In the genomic region with DNA sequence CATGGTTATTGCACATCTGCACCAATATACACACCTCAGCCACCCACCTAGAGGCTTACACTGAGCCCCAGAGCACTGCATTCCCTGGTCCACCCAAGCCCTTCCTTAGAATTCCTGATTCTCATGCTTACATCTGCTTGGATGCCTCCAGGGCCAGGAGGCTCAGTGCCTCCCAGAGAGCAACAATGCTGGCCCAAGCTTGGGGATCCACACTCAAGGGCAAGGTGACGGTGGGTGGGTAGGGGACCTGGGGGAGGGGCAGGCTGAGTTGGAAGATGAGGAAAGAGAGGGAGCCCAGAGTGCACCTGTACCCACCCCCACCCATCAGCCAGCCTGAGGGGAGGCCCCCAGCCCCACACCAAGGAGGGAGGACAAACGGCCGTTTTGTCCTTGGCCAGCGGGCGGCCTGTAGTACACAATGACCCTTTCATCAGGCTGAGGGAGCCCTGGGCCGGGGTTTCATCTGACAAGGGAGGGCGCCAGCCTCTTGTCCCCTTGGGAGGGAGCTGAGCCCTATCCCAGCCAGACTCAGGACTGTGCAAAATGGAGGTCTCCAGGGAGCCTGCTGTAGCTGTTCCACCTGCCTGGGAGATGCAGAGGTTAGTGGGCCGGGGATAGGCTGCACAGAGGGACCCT, we compare ENCODE assay signal across 12 mouse cellular contexts. TPM values are rescaled to one million over a fixed set of nuclear protein-coding genes. Genes with fewer than 3 reads are reported as not detected.
DNase-seq lines count a peak whose midpoint lies in the region; ATAC-seq and TF ChIP-seq lines count a peak whose summit lies in the region.
"Had no signal": no experiment of that assay in that cellular context is flagged by ENCODE, and none has a peak within 500 bp of the region (broad histone marks: within the 10 kb centered on the region; RNA-seq: fewer than 3 reads in every experiment).

No protein-coding gene starts in this region.

- no peak overlapping the region for H3K4me2 ChIP-seq in hindbrain, embryonic 16.5 days (ENCODE audit: low read length)
- H3K4me2 ChIP-seq in neural tube, embryonic 14.5 days (ENCODE audit: low read depth, low read length), result no peak overlapping the region
- H3K4me2 ChIP-seq in liver, embryonic 11.5 days, result no peak overlapping the region
- H3K4me2 ChIP-seq: heart, embryonic 13.5 days had no signal

- ATAC-seq in hindbrain, embryonic 16.5 days, result peak; percentile 57
- ATAC-seq in neural tube, embryonic 14.5 days (ENCODE audit: low read depth), result 0 out of 2 replicates have a peak, but pooled peaks have one; percentile 8
- no peak for ATAC-seq in liver, embryonic 11.5 days (replicated peaks; ENCODE audit: low FRiP score)

- no peaks in the 10 kb centered on the region for H3K36me3 ChIP-seq in embryonic facial prominence, embryonic 10.5 days (replicated peaks)
- no peaks in the 10 kb centered on the region for H3K36me3 ChIP-seq in hindbrain, embryonic 16.5 days (ENCODE audit: control insufficient read depth, insufficient read depth, low read length)
- H3K36me3 ChIP-seq in neural tube, embryonic 14.5 days (ENCODE audit: control insufficient read depth, insufficient read depth, low read length), result no peaks in the 10 kb centered on the region
- no peaks in the 10 kb centered on the region for H3K36me3 ChIP-seq in liver, embryonic 11.5 days (ENCODE audit: control insufficient read depth, insufficient read depth, low read length)
- H3K36me3 ChIP-seq: heart, embryonic 13.5 days; limb, embryonic 10.5 days had no signal

- peaks cover 68% of the 10 kb centered on the region for H3K4me1 ChIP-seq in embryonic facial prominence, embryonic 10.5 days
- H3K4me1 ChIP-seq in hindbrain, embryonic 16.5 days (ENCODE audit: control insufficient read depth, insufficient read depth, low read depth, low read length), result peaks cover 21% of the 10 kb centered on the region
- H3K4me1 ChIP-seq in neural tube, embryonic 14.5 days (ENCODE audit: control insufficient read depth, insufficient read depth, low read length), result peaks cover 20% of the 10 kb centered on the region
- H3K4me1 ChIP-seq in liver, embryonic 11.5 days (replicated peaks; ENCODE audit: control insufficient read depth, insufficient read depth, low read length), result 0 out of 2 replicates have a peak, but pooled peaks cover 3% of the 10 kb centered on the region

- no peak overlapping the region for H3K4me3 ChIP-seq in left cerebral cortex, adult 2 months
- H3K4me3 ChIP-seq in embryonic facial prominence, embryonic 10.5 days, result no peak overlapping the region
- H3K4me3 ChIP-seq in hindbrain, embryonic 16.5 days (ENCODE audit: low read length), result no peak overlapping the region
- H3K4me3 ChIP-seq in neural tube, embryonic 14.5 days (ENCODE audit: low read depth, low read length), result no peak overlapping the region
- H3K4me3 ChIP-seq in liver, embryonic 11.5 days (ENCODE audit: low read depth, low read length), result no peak overlapping the region
- H3K4me3 ChIP-seq: heart, embryonic 13.5 days; limb, embryonic 10.5 days had no signal

- no peak for TF ChIP-seq CTCF in left cerebral cortex, adult 2 months (IDR thresholded peaks at IDR 0.05)

- peaks cover 87% of the 10 kb centered on the region for H3K27me3 ChIP-seq in embryonic facial prominence, embryonic 10.5 days (replicated peaks; ENCODE audit: low read depth, poor library complexity, severe bottlenecking)
- H3K27me3 ChIP-seq in hindbrain, embryonic 16.5 days (replicated peaks; ENCODE audit: control insufficient read depth, insufficient read depth, low read length), result peaks cover 8% of the 10 kb centered on the region; the same call in 1 of the 2 replicates
- peaks cover 5% of the 10 kb centered on the region; the same call in 1 of the 2 replicates for H3K27me3 ChIP-seq in neural tube, embryonic 14.5 days (ENCODE audit: control insufficient read depth, insufficient read depth, low read length)
- peaks cover 49% of the 10 kb centered on the region for H3K27me3 ChIP-seq in liver, embryonic 11.5 days (replicated peaks; ENCODE audit: control insufficient read depth, insufficient read depth, low read length)

- H3K9ac ChIP-seq in hindbrain, embryonic 16.5 days (ENCODE audit: low read depth, low read length), result no peak overlapping the region
- no peak overlapping the region for H3K9ac ChIP-seq in neural tube, embryonic 14.5 days (replicated peaks; ENCODE audit: low read depth, low read length)
- H3K9ac ChIP-seq in liver, embryonic 11.5 days (ENCODE audit: low read depth, low read length), result no peak overlapping the region
- H3K9ac ChIP-seq: heart, embryonic 13.5 days had no signal

- intact Hi-C loops in left cerebral cortex, adult 2 months (cut with DNase I), result no loop called here

- H3K9me3 ChIP-seq in embryonic facial prominence, embryonic 10.5 days, result no peaks in the 10 kb centered on the region
- no peaks in the 10 kb centered on the region for H3K9me3 ChIP-seq in hindbrain, embryonic 16.5 days (ENCODE audit: control insufficient read depth, low read length)
- H3K9me3 ChIP-seq in neural tube, embryonic 14.5 days (ENCODE audit: control insufficient read depth, low read length), result no peaks in the 10 kb centered on the region
- H3K9me3 ChIP-seq in liver, embryonic 11.5 days (ENCODE audit: control insufficient read depth, low read length), result no peaks in the 10 kb centered on the region
- H3K9me3 ChIP-seq: heart, embryonic 13.5 days; limb, embryonic 10.5 days had no signal

- WGBS in embryonic facial prominence, embryonic 10.5 days, result 25% methylated on average over 8 of the region's 8 CpGs
- 25% methylated on average over 8 of the region's 8 CpGs for WGBS in hindbrain, embryonic 16.5 days
- 19% methylated on average over 8 of the region's 8 CpGs for WGBS in neural tube, embryonic 14.5 days
- 65% methylated on average over 8 of the region's 8 CpGs for WGBS in liver, embryonic 11.5 days

- DNase-seq in left cerebral cortex, adult 2 months (ENCODE audit: extremely low spot score in 1 of 2, low spot score in 2 of 2), result no peak
- no peak for DNase-seq in left cerebral cortex, adult 18-20 months (ENCODE audit: low spot score in 2 of 2)
- peak; percentile 32 for DNase-seq in embryonic facial prominence, embryonic 10.5 days (ENCODE audit: low spot score)
- no peak for DNase-seq in adrenal gland, adult (ENCODE audit: inconsistent age in 2 of 2, low spot score in 1 of 2)
- DNase-seq in thymus, postnatal 14 days, result no peak
- no peak for DNase-seq in liver, embryonic 11.5 days (ENCODE audit: low spot score)
- DNase-seq: cerebellum, adult 2 months had no signal

- peak overlapping the region; percentile 28 for H3K27ac ChIP-seq in left cerebral cortex, adult 2 months
- peak overlapping the region; percentile 15; the same call in 1 of the 2 replicates for H3K27ac ChIP-seq in embryonic facial prominence, embryonic 10.5 days (replicated peaks)
- H3K27ac ChIP-seq in hindbrain, embryonic 16.5 days (ENCODE audit: low read depth, low read length), result peak overlapping the region; percentile 19; the same call in 1 of the 2 replicates
- no peak overlapping the region for H3K27ac ChIP-seq in neural tube, embryonic 14.5 days (ENCODE audit: low read depth, low read length)
- no peak overlapping the region for H3K27ac ChIP-seq in liver, embryonic 11.5 days (ENCODE audit: low read depth, low read length)
- H3K27ac ChIP-seq: heart, embryonic 13.5 days; limb, embryonic 10.5 days; macrophage had no signal

RNA-seq across cellular contexts. Expression of a gene that starts 9.5 kb away (rescaled TPM):
- 10 to 100 TPM; 33.8 to 35.5 TPM for total RNA-seq in left cerebral cortex, adult 2 months (2021)
- 10 to 100 TPM; 32.9 to 37.5 TPM for total RNA-seq in left cerebral cortex, adult 18-20 months (2021)
- polyA plus RNA-seq in embryonic facial prominence, embryonic 10.5 days (2016; fragmentation: Nextera tagmentation; extraction: Ambion mirVana), result 22.0 and 29.5 TPM in 2 replicates
- 26.4 and 35.4 TPM in 2 replicates for polyA plus RNA-seq in hindbrain, embryonic 16.5 days (2015; fragmentation: Nextera tagmentation; extraction: Ambion mirVana)
- 17.3 and 25.0 TPM in 2 replicates for polyA plus RNA-seq in neural tube, embryonic 14.5 days (2014; fragmentation: Nextera tagmentation; extraction: Ambion mirVana)
- 1.2 and 2.2 TPM in 2 replicates for polyA plus RNA-seq in liver, embryonic 11.5 days (2014; fragmentation: Nextera tagmentation; extraction: Ambion mirVana)
- polyA plus RNA-seq: macrophage had no signal

Comparison
In these comparisons a context has a peak if more than half of its experiments do, and no peak if none do; other contexts are left out.
1. H3K27ac ChIP-seq: peak in left cerebral cortex, adult 2 months (single experiment), embryonic facial prominence, embryonic 10.5 days (single experiment) and hindbrain, embryonic 16.5 days (single experiment); none in neural tube, embryonic 14.5 days (single experiment) and liver, embryonic 11.5 days (single experiment).